Mouse (Mus musculus) MEL (cell line): ENCODE data around the gene Hemk1. TPM values are rescaled to one million over a fixed set of nuclear protein-coding genes. Genes with fewer than 3 reads are reported as not detected.
A peak's percentile ranks its signal among the peaks of the same experiment; 100 is the strongest.

ENCODE experiments used
- DNase-seq: peaks from one replicate; pipeline ENCODE4 v3.0.0; 2011; ENCODE audit warnings: low read depth, low spot score
- H3K27ac ChIP-seq: 2 replicates; pipeline ENCODE4 v1.5.1; 2012; ENCODE audit warnings: low read depth, mild to moderate bottlenecking, control low read depth, low read length, moderate library complexity; ENCODE audit not compliant: control insufficient read depth
- H3K27me3 ChIP-seq, 2 experiments: fragments of 150-350 bp in 1 of 2; sonication (generic) in 1 of 2; 2 replicates each; pipeline ENCODE4 v1.6.1; 2012; ENCODE audit warnings: low read length in 2 of 2, mild to moderate bottlenecking in 2 of 2, improper control_type of control experiment in 1 of 2, moderate library complexity in 1 of 2; ENCODE audit not compliant: insufficient read depth in 2 of 2, control insufficient read depth in 1 of 2
- H3K36me3 ChIP-seq, 2 experiments: 2 replicates each; pipeline ENCODE4 v1.6.1; 2012 to 2014; ENCODE audit warnings: low read length in 2 of 2, improper control_type of control experiment in 1 of 2, inconsistent platforms in 1 of 2, mild to moderate bottlenecking in 1 of 2; ENCODE audit not compliant: insufficient read depth in 2 of 2, control insufficient read depth in 1 of 2
- H3K4me1 ChIP-seq, 2 experiments: fragments of 150-350 bp in 1 of 2; sonication (generic) in 1 of 2; 2 replicates each; pipeline ENCODE4 v1.6.1; 2012; ENCODE audit warnings: low read length in 2 of 2, improper control_type of control experiment in 1 of 2, mild to moderate bottlenecking in 1 of 2; ENCODE audit not compliant: insufficient read depth in 2 of 2, control insufficient read depth in 1 of 2
- H3K4me3 ChIP-seq, 2 experiments: fragments of 150-350 bp in 1 of 2; sonication (generic) in 1 of 2; 2 replicates each; pipeline ENCODE4 v1.5.1; 2012; ENCODE audit warnings: low read depth in 2 of 2, low read length in 2 of 2, mild to moderate bottlenecking in 2 of 2, moderate library complexity in 2 of 2, control low read depth in 1 of 2, improper control_type of control experiment in 1 of 2; ENCODE audit not compliant: control insufficient read depth in 1 of 2, insufficient read depth in 1 of 2
- H3K79me2 ChIP-seq: 2 replicates; pipeline ENCODE4 v1.6.1; 2012; ENCODE audit warnings: mild to moderate bottlenecking, low read length, moderate library complexity; ENCODE audit not compliant: control insufficient read depth, poor library complexity, insufficient read depth
- H3K9ac ChIP-seq: 2 replicates; pipeline ENCODE4 v1.6.1; 2012; ENCODE audit warnings: low read depth, mild to moderate bottlenecking, control low read depth, low read length, moderate library complexity; ENCODE audit not compliant: control insufficient read depth, poor library complexity, severe bottlenecking
- H3K9me3 ChIP-seq: fragments of 150-350 bp; sonication (generic); replicated peaks from 2 replicates; pipeline ENCODE4 v1.6.1; 2012; ENCODE audit warnings: mild to moderate bottlenecking, low read length, improper control_type of control experiment, moderate library complexity; ENCODE audit not compliant: insufficient read depth
- BHLHE40 ChIP-seq: IDR thresholded peaks from 2 replicates; pipeline ENCODE4 v1.6.1; 2012; ENCODE audit warnings: low read depth, mild to moderate bottlenecking, inconsistent platforms, low read length, improper control_type of control experiment, borderline replicate concordance
- CHD2 ChIP-seq: IDR thresholded peaks from 2 replicates; pipeline ENCODE4 v1.6.1; 2011; ENCODE audit warnings: low read length, improper control_type of control experiment
- ELF1 ChIP-seq: IDR thresholded peaks from 2 replicates; pipeline ENCODE4 v1.6.1; 2014; ENCODE audit warnings: low read depth, mild to moderate bottlenecking, inconsistent platforms, low read length, improper control_type of control experiment, moderate library complexity
- EP300 ChIP-seq, 2 experiments: IDR thresholded peaks; 2 replicates each; pipeline ENCODE4 v1.6.1; 2011; ENCODE audit warnings: improper control_type of control experiment in 2 of 2, low read length in 2 of 2, low read depth in 1 of 2, mild to moderate bottlenecking in 1 of 2
- ETS1 ChIP-seq: IDR thresholded peaks from 2 replicates; pipeline ENCODE4 v1.6.1; 2012; ENCODE audit warnings: low read depth, mild to moderate bottlenecking, inconsistent platforms, low read length, improper control_type of control experiment, moderate library complexity
- GABPA ChIP-seq: IDR thresholded peaks from 2 replicates; pipeline ENCODE4 v1.6.1; 2012; ENCODE audit warnings: low read depth, mild to moderate bottlenecking, inconsistent platforms, low read length, improper control_type of control experiment, moderate library complexity
- GATA1 ChIP-seq: IDR thresholded peaks from 2 replicates; pipeline ENCODE4 v1.6.1; 2011; ENCODE audit warnings: low read depth, low read length, improper control_type of control experiment
- HCFC1 ChIP-seq: IDR thresholded peaks from 2 replicates; pipeline ENCODE4 v1.6.1; 2012; ENCODE audit warnings: low read depth, mild to moderate bottlenecking, inconsistent platforms, low read length, improper control_type of control experiment, moderate library complexity
- JUND ChIP-seq: IDR thresholded peaks from 2 replicates; pipeline ENCODE4 v1.6.1; 2011; ENCODE audit warnings: low read depth, mild to moderate bottlenecking, improper control_type of control experiment, low read length
- KAT2A ChIP-seq: conservative IDR thresholded peaks from 2 replicates; pipeline ENCODE4 v1.6.1; 2012; ENCODE audit warnings: low read depth, low read length, improper control_type of control experiment, inconsistent platforms
- MAX ChIP-seq: IDR thresholded peaks from 2 replicates; pipeline ENCODE4 v1.6.1; 2011; ENCODE audit warnings: low read length, improper control_type of control experiment
- MAZ ChIP-seq: IDR thresholded peaks from 2 replicates; pipeline ENCODE4 v1.6.1; 2012; ENCODE audit warnings: low read depth, mild to moderate bottlenecking, inconsistent platforms, low read length, improper control_type of control experiment
- MEF2A ChIP-seq: IDR thresholded peaks from 2 replicates; pipeline ENCODE4 v1.6.1; 2014; ENCODE audit warnings: low read depth, mild to moderate bottlenecking, inconsistent platforms, low read length, improper control_type of control experiment; ENCODE audit not compliant: poor library complexity, insufficient replicate concordance, severe bottlenecking; ENCODE audit errors: extremely low read depth
- MXI1 ChIP-seq: IDR thresholded peaks from 2 replicates; pipeline ENCODE4 v1.6.1; 2011; ENCODE audit warnings: mild to moderate bottlenecking, low read depth, low read length, improper control_type of control experiment
- MYB ChIP-seq: IDR thresholded peaks from 2 replicates; pipeline ENCODE4 v1.6.1; 2011; ENCODE audit warnings: mild to moderate bottlenecking, low read depth, low read length, improper control_type of control experiment
- MYC ChIP-seq: IDR thresholded peaks from 2 replicates; pipeline ENCODE4 v1.6.1; 2011; ENCODE audit warnings: low read depth, mild to moderate bottlenecking, low read length, improper control_type of control experiment, moderate library complexity
- NRF1 ChIP-seq: IDR thresholded peaks from 2 replicates; pipeline ENCODE4 v1.6.1; 2014; ENCODE audit warnings: low read depth, mild to moderate bottlenecking, inconsistent platforms, low read length, improper control_type of control experiment, moderate library complexity; ENCODE audit not compliant: poor library complexity, insufficient read depth, severe bottlenecking
- POLR2A ChIP-seq, 2 experiments: IDR thresholded peaks; 2 replicates each; pipeline ENCODE4 v1.6.1; 2011 to 2012; ENCODE audit warnings: low read length in 2 of 2, mild to moderate bottlenecking in 2 of 2, control low read depth in 1 of 2, improper control_type of control experiment in 1 of 2, low read depth in 1 of 2, moderate library complexity in 1 of 2; ENCODE audit not compliant: control insufficient read depth in 1 of 2, insufficient read depth in 1 of 2, poor library complexity in 1 of 2
- POLR2AphosphoS2 ChIP-seq: IDR thresholded peaks from 2 replicates; pipeline ENCODE4 v1.6.1; 2011; ENCODE audit warnings: low read length, improper control_type of control experiment
- POLR2AphosphoS5 ChIP-seq: IDR thresholded peaks from 2 replicates; pipeline ENCODE4 v1.6.1; 2012; ENCODE audit warnings: low read depth, borderline replicate concordance, mild to moderate bottlenecking, inconsistent platforms, low read length, moderate library complexity, mixed read lengths
- RAD21 ChIP-seq: IDR thresholded peaks from 2 replicates; pipeline ENCODE4 v1.6.1; 2011; ENCODE audit warnings: mild to moderate bottlenecking, low read depth, low read length, improper control_type of control experiment
- RCOR1 ChIP-seq: IDR thresholded peaks from 2 replicates; pipeline ENCODE4 v1.6.1; 2012; ENCODE audit warnings: low read depth, mild to moderate bottlenecking, inconsistent platforms, low read length, improper control_type of control experiment
- SIN3A ChIP-seq: IDR thresholded peaks from 2 replicates; pipeline ENCODE4 v1.6.1; 2012; ENCODE audit warnings: low read length, improper control_type of control experiment, inconsistent platforms
- SMC3 ChIP-seq: IDR thresholded peaks from 2 replicates; pipeline ENCODE4 v1.6.1; 2011; ENCODE audit warnings: low read depth, low read length, improper control_type of control experiment
- TAL1 ChIP-seq: IDR thresholded peaks from 2 replicates; pipeline ENCODE4 v1.6.1; 2012; ENCODE audit warnings: mild to moderate bottlenecking, inconsistent platforms, low read length, moderate library complexity, mixed read lengths
- TBP ChIP-seq: IDR thresholded peaks from 2 replicates; pipeline ENCODE4 v1.8.0; 2011; ENCODE audit warnings: low read depth, low read length, improper control_type of control experiment
- TCF12 ChIP-seq: IDR thresholded peaks from 2 replicates; pipeline ENCODE4 v1.6.1; 2014; ENCODE audit warnings: low read depth, mild to moderate bottlenecking, inconsistent platforms, low read length, improper control_type of control experiment, moderate library complexity
- UBTF ChIP-seq: IDR thresholded peaks from 2 replicates; pipeline ENCODE4 v1.6.1; 2012; ENCODE audit warnings: low read depth, mild to moderate bottlenecking, inconsistent platforms, low read length, improper control_type of control experiment, moderate library complexity, borderline replicate concordance; ENCODE audit not compliant: insufficient read depth
- USF1 ChIP-seq: IDR thresholded peaks from 2 replicates; pipeline ENCODE4 v1.6.1; 2014; ENCODE audit warnings: low read depth, mild to moderate bottlenecking, inconsistent platforms, low read length, improper control_type of control experiment, moderate library complexity
- ZC3H11A ChIP-seq: IDR thresholded peaks from 2 replicates; pipeline ENCODE4 v1.6.1; 2012; ENCODE audit warnings: low read depth, mild to moderate bottlenecking, inconsistent platforms, low read length, improper control_type of control experiment
- ZMIZ1 ChIP-seq: IDR thresholded peaks from 2 replicates; pipeline ENCODE4 v1.6.1; 2012; ENCODE audit warnings: low read depth, mild to moderate bottlenecking, inconsistent platforms, low read length, improper control_type of control experiment, moderate library complexity
- ZNF384 ChIP-seq: IDR thresholded peaks from 2 replicates; pipeline ENCODE4 v1.6.1; 2012; ENCODE audit warnings: low read depth, mild to moderate bottlenecking, inconsistent platforms, low read length, improper control_type of control experiment
- polyA plus RNA-seq, 2 experiments: library from polyadenylated mRNA; stranded (reverse) in 1 of 2; unstranded in 1 of 2; fragments of >175 nt in 1 of 2; fragments of >200 nt in 1 of 2; gene quantifications; 2 replicates each; pipeline versions ENCODE4 v1.2.1 to v1.2.4; 2012; ENCODE audit warnings: low replicate concordance in 2 of 2, low read depth in 1 of 2; ENCODE audit not compliant: insufficient read length in 2 of 2, insufficient read depth in 1 of 2, missing spikeins in 1 of 2
- total RNA-seq: library from RNA; depleted of rRNA; stranded (reverse); fragments of 300-350 nt; gene quantifications from 2 replicates; pipeline ENCODE4 v1.2.3, GENCODE M21; 2012

The Hemk1 gene
- total and polyA plus RNA-seq, 3 experiments: 7.5 to 11.8 TPM; not detected in 1

GRCm38 (mm10) chr9:107295616-107296015 lies 42.5 kb downstream of the Hemk1 start:
- H3K9ac ChIP-seq: peak overlapping the region; percentile 77
- peak; percentile 87 for DNase-seq
- TF ChIP-seq RCOR1: peak; percentile 94
- peak; percentile 31; the same call in 1 of the 2 replicates for TF ChIP-seq MEF2A
- 0 out of 2 replicates have a peak, but pooled peaks have one; percentile 42 for TF ChIP-seq POLR2AphosphoS2
- TF ChIP-seq UBTF: no peak
- no peak for TF ChIP-seq CHD2
- TF ChIP-seq MAZ: peak; percentile 82
- TF ChIP-seq NRF1: no peak
- 0 out of 2 replicates have a peak, but pooled peaks have one; percentile 0 for TF ChIP-seq ZC3H11A
- peak; percentile 63; the same call in 1 of the 2 replicates for TF ChIP-seq TBP
- no peak for TF ChIP-seq ZMIZ1
- no peak for TF ChIP-seq USF1
- TF ChIP-seq RAD21: no peak
- TF ChIP-seq POLR2AphosphoS5: no peak
- no peak for TF ChIP-seq MAX
- TF ChIP-seq SMC3: peak; percentile 26; the same call in 1 of the 2 replicates
- TF ChIP-seq POLR2A (IDR thresholded peaks at IDR 0.05; ENCODE audit: control insufficient read depth in 1 of 2, insufficient read depth in 1 of 2, low read depth in 1 of 2, low read length in 2 of 2, poor library complexity in 1 of 2): 0 out of 4 replicates have a peak, but pooled peaks of 1 of the 2 experiments have one; percentile 21
- no peak for TF ChIP-seq MYC
- TF ChIP-seq ELF1: 0 out of 2 replicates have a peak, but pooled peaks have one; percentile 23
- peak; percentile 32; the same call in 1 of the 2 replicates for TF ChIP-seq BHLHE40
- no peak for TF ChIP-seq TAL1
- TF ChIP-seq KAT2A: no peak
- TF ChIP-seq SIN3A: peak; percentile 70
- peak; percentile 77 for TF ChIP-seq MXI1
- no peak for TF ChIP-seq GABPA
- peak; percentile 85 for TF ChIP-seq TCF12
- TF ChIP-seq ETS1: peak; percentile 91
- peak; percentile 92 for TF ChIP-seq GATA1
- peak; percentile 90 to 91 for TF ChIP-seq EP300 (IDR thresholded peaks at IDR 0.05; ENCODE audit: low read depth in 1 of 2, low read length in 2 of 2)
- TF ChIP-seq HCFC1: 0 out of 2 replicates have a peak, but pooled peaks have one; percentile 14
- TF ChIP-seq JUND: no peak
- no peak for TF ChIP-seq ZNF384
- 0 out of 2 replicates have a peak, but pooled peaks have one; percentile 6 for TF ChIP-seq MYB
- TF ChIP-seq, all 39 proteins: peak for 18
- peak overlapping the region; percentile 28 to 96 for H3K4me3 ChIP-seq
- H3K36me3 ChIP-seq: peaks cover 0 to 18% of the 10 kb centered on the region in 2 experiments; a peak in 2 of 4 replicates
- H3K27me3 ChIP-seq: no peaks in the 10 kb centered on the region
- H3K79me2 ChIP-seq: peaks cover 30% of the 10 kb centered on the region
- H3K27ac ChIP-seq: peak overlapping the region; percentile 91
- H3K4me1 ChIP-seq: peaks cover 2 to 27% of the 10 kb centered on the region in 2 experiments; a peak in 3 of 4 replicates
- no peaks in the 10 kb centered on the region for H3K9me3 ChIP-seq
